Mouse (Mus musculus) ZHBTc4 (cell line): ENCODE results near the gene 4931422A03Rik.
A peak's percentile ranks its signal among the peaks of the same experiment; 100 is the strongest.

Experiments used
- DNase-seq: peaks from one replicate; pipeline ENCODE4 v3.0.0-alpha.2; 2011; ENCODE audit warnings: low read depth, low spot score

Gene 4931422A03Rik

GRCm38 (mm10) chr2:103970041-103970790 is 57.9 kb downstream of the 4931422A03Rik start:
- peak; percentile 67 for DNase-seq

GRCm38 (mm10) chr2:103969437-103970040 is 58.6 kb downstream of the 4931422A03Rik start:
- DNase-seq = peak; percentile 89

GRCm38 (mm10) chr2:103968919-103969436 is 59.2 kb downstream of the 4931422A03Rik start:
- no peak for DNase-seq

GRCm38 (mm10) chr2:103968186-103968585 is 60.0 kb downstream of the 4931422A03Rik start:
- no peak for DNase-seq

- DNase-seq = no peak
Measured at GRCm38 (mm10) chr2:103965391-103965790, 62.8 kb downstream of the 4931422A03Rik start.

DNA sequence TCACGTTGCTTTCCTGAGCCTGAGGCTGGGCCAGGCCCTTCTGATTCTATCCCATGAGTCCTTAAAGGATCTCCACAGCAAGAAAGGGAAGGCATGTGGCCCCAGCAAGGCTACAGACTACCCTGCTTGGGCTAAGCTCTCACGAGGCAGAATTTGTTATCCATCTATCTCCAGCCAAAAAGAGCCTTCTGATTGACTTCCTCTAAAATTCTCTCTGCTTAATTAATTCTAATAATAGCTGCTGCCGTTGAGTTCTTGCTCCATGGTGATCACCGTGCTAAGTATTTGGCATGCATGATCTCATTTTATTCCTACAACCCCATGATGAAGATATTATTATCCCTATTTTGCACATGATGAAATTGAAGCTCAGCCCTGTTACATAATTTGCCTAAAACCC is 65.8 kb downstream of the 4931422A03Rik start:
- no peak for DNase-seq

GRCm38 (mm10) chr2:103959574-103959973 is 68.6 kb downstream of the 4931422A03Rik start:
- no peak for DNase-seq

- DNase-seq = no peak
Measured at GRCm38 (mm10) chr2:103959066-103959465, 69.1 kb downstream of the 4931422A03Rik start.

GRCm38 (mm10) chr2:103958634-103959033 is 69.5 kb downstream of the 4931422A03Rik start:
- DNase-seq = no peak

DNA sequence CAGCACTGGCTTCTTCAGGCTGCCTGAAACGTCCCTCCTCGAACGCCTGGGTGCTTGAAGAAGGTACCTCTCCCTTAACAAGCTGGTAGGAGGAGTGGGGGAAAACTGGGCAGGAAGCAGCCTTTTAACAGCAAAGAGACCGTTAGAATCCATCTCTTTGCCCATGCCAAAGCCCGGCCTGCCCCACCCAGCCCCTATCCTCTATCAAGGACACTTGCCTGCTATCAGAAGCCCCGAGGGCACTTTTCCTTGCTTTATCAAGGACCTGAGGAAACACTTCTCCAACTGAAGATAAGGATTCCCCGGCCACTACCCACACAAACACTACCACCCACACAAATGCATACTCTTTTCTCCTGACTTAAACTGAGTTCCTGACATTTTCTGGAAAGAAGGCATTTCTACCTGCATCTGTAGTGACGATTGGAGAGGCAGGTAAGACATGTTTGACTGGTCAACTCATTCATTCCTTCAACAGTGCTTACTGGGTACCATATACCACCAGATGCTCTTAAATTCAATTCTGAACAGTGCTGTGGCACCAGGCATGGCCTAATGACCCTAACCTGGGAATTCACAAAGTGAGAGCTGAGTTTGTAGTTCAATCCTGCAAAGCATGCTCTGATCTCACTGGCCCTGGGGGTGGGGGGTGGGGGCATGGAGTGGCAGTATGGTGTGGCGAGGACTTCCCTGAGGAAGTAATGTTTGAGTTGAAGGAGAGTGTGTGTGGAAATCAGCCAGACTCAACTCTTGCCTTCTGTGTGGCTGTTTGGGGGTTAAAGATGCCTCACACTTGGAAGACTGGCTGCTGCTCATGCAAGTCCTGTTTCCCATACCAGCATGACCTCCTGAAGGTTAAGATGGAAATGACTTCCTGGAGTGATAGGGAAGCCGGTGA is 70.3 kb downstream of the 4931422A03Rik start, which contains the start of gene Lmo2:
TSS of gene Lmo2 (plus strand) at position 338 of the 898 bp plus-strand sequence.
- DNase-seq = no peak

GRCm38 (mm10) chr2:103956867-103957266 is 71.3 kb downstream of the 4931422A03Rik start:
- DNase-seq = no peak

DNA sequence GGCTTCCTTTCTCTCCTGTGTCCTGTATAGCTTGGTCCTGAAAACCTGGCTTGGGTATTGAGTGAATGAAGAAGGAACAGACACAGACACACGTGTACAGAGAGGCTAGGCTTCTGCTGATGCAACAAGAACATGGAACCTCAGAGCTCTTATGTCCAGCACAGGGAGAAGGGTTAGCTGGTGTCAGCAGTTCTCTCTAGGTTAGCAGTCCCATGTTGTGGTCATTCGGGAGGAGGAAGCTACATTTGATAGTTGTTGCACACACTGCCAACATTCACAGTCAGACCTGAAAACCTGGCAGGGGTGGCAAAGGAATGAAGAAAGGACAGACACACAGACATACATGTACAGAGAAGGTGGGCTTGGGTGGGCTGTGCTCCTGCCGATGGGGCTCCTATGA is 72.4 kb downstream of the 4931422A03Rik start:
- no peak for DNase-seq

DNA sequence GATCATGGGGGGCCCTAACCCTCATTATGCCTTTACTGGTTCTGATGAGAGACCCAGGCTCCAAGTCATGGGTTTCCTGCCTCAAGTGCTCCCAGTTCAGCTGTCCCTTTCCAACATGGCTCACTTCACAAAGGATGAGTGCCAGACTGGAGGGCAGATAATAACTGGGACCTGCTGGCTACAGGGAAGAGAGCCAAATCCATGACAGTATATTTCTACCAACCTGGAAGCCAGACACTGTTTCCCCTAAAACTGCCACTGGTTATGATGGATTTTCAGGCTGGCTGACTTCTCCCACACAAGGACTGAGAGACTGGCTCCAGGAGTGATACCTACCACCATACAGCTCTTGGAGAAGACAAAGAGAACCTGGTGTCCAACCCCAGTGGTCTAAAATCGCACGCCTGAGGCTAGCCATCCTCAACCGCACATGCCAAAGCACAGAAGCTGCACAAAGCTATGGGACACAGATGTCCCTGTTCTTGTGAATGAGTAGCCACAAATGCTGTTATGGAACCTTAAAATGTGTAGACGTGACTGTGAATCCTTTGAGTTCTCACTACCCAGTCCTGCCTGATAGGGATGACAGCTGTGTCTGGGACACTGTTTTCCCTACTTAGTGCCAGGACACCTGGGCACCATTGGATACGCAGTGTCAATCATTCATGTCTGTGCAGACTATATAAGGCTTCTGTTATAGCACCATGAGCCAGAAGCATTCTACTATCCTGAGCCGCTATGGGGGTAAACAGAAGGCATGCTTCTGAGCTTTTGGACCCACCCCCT is 74.9 kb downstream of the 4931422A03Rik start:
- DNase-seq = no peak

GRCm38 (mm10) chr2:103947982-103948655 is 80.0 kb downstream of the 4931422A03Rik start:
- DNase-seq = no peak

DNA sequence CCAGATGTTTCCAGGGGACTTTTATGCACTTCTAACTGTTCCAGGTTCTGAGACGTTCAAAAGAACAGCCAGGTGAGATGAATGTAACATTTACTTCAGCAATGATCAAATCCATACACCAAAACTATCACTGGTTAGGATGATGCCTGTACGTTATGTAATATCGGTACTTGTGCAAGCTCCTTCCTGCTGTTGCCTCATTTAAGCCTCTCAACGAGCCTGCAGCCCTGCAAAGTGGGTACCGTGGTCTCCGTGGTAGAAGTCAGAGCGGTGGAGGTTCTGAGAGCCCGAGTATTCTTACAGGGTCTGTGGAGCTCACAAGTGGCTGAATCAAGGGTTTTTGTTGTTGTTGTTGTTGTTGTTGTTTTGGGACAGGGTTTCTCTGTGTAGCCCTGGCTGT is 81.3 kb downstream of the 4931422A03Rik start:
- DNase-seq = no peak

GRCm38 (mm10) chr2:103945571-103946092 is 82.5 kb downstream of the 4931422A03Rik start:
- no peak for DNase-seq

- DNase-seq = no peak
Measured at GRCm38 (mm10) chr2:103944859-103945258, 83.3 kb downstream of the 4931422A03Rik start.

GRCm38 (mm10) chr2:103941085-103941484 is 87.1 kb downstream of the 4931422A03Rik start:
- no peak for DNase-seq

- no peak for DNase-seq
Measured at GRCm38 (mm10) chr2:103939003-103939402, 89.2 kb downstream of the 4931422A03Rik start.

DNA sequence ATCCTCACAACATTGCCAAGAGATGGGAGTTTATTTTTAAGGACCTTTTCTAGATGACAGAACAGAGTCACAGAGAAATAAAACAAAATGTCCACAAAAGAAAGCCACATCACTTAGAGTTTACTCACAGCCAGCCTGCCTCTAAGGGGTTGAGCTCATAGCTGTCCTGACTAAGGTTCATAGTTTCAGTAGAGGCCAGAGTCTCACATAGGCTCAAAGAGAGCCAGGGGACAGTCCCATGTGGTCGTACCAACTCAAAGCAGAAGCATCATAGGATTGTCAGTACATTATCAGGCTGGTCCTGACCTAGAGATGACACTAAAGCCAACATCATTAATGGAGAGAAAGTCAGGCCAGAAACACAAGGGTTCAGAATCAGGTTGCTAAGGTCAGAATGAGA is 89.6 kb downstream of the 4931422A03Rik start:
- DNase-seq = no peak
